Mouse (Mus musculus): ENCODE data around the gene Cox14. TPM values are rescaled to one million over a fixed set of nuclear protein-coding genes. Genes with fewer than 3 reads are reported as not detected.

Gene Cox14
- polyA plus RNA-seq (2016; fragmentation: Nextera tagmentation; extraction: Ambion mirVana) = 140 and 146 TPM in 2 replicates

DNA sequence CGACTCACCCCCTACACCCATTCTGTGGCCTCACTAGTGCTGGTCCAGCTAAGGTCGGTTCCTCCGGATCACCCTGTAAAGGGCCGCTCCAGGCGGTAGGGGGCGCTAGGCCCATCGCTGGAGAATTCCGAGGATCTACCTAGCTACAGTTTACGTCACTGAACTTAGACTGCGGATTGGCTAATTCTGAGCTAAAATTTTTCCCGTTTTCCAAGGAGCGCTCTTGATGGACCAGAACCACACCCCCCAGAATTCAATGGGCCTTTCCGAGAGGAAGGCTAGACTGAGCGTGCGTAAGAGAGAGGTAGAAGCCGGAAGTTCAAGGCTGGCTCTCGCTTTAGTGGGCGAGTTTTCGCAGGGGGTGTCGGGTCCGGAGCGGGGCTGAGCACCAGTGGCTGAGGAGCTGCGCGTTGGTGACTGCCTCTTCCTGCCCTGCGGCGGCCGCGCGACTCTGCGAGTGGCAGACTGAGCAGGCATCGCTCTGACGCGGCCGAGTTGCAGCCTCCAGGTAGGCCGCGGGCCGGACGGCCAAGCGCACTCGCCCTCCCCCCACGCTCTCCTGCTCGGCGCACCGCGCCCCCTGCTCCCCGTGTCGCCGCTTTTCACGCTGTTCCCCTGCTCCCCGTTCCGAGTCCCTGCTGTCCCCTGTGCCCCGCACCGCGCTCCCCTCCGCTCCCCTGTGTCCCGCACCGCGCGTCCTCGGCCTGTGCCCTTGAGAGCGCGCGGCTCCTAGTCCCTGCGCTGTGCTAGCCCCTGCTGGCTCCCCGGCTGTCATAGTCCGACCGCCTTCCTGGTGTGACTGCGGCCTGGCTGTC lies at the start of gene Cox14:
Cox14 (plus strand) TSS at position 278 of the 815 bp plus-strand sequence.
- H3K36me3 ChIP-seq (replicated peaks) = peaks cover 57% of the 10 kb centered on the region

DNA sequence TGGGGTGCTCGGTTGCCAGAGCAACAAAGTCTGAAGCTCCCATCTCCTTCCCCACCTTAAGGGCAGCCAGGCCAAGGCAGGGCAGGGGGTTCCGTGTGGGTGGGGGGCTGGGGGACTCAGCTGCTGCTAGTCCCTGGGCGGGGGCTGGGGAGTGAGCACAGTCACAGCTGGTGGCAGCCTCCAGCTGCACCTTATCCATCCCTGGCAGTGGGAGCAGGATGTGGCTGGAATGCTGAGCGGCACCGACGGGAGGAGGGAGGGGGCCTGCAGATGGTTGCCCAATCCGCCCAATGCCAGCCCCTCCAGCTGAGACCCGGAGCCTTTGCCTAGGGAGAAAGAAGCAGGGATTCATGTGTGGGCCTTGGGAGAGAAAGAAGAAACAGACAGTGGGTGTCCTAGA lies 48.3 kb upstream of the Cox14 start:
- H3K4me1 ChIP-seq = peaks cover 29% of the 10 kb centered on the region
- peak overlapping the region; percentile 44; the same call in 1 of the 2 replicates for H3K27ac ChIP-seq
- DNase-seq (ENCODE audit: extremely low spot score, low spot score) = no peak
- no peaks in the 10 kb centered on the region for H3K9me3 ChIP-seq
- no peaks in the 10 kb centered on the region for H3K36me3 ChIP-seq (replicated peaks)
- no peak overlapping the region for H3K4me3 ChIP-seq
- WGBS = 27% methylated on average over 8 of the region's 8 CpGs
- peaks cover 44% of the 10 kb centered on the region for H3K27me3 ChIP-seq (ENCODE audit: poor library complexity, severe bottlenecking)

More for the DNA sequence above, at the start of gene Cox14:
- no peaks in the 10 kb centered on the region for H3K27me3 ChIP-seq (ENCODE audit: poor library complexity, severe bottlenecking)
- H3K4me1 ChIP-seq = peaks cover 38% of the 10 kb centered on the region
- H3K27ac ChIP-seq = peak within 1 kb of the TSS; percentile 91
- under 1% methylated on average over 68 of the region's 68 CpGs for WGBS
- peak; percentile 92 for DNase-seq (ENCODE audit: extremely low spot score, low spot score)
- H3K4me3 ChIP-seq = peak within 1 kb of the TSS; percentile 99
- peaks cover 7% of the 10 kb centered on the region for H3K9me3 ChIP-seq

GRCm38 (mm10) chr15:99678063-99678800 lies 47.2 kb upstream of the Cox14 start:
- 17% methylated on average over 13 of the region's 13 CpGs for WGBS
- H3K4me1 ChIP-seq = peaks cover 29% of the 10 kb centered on the region
- peaks cover 33% of the 10 kb centered on the region for H3K27me3 ChIP-seq (ENCODE audit: poor library complexity, severe bottlenecking)
- no peak for DNase-seq (ENCODE audit: extremely low spot score, low spot score)
- 0 out of 2 replicates have a peak overlapping the region, but pooled peaks have one; percentile 8 for H3K4me3 ChIP-seq
- H3K27ac ChIP-seq = no peak overlapping the region
- H3K36me3 ChIP-seq (replicated peaks) = no peaks in the 10 kb centered on the region
- no peaks in the 10 kb centered on the region for H3K9me3 ChIP-seq

GRCm38 (mm10) chr15:99679008-99679407 lies 46.4 kb upstream of the Cox14 start:
- WGBS = 60% methylated on average over 7 of the region's 7 CpGs
- DNase-seq (ENCODE audit: extremely low spot score, low spot score) = no peak
- Histone ChIP-seq H3K4me1 (peaks cover 29% of the 10 kb centered on the region), H3K36me3 (replicated peaks) (no peaks in the 10 kb centered on the region), H3K27me3 (ENCODE audit: poor library complexity, severe bottlenecking) (peaks cover 25% of the 10 kb centered on the region), H3K27ac (no peak overlapping the region), H3K4me3 (no peak overlapping the region), H3K9me3 (no peaks in the 10 kb centered on the region)

GRCm38 (mm10) chr15:99682880-99683279 lies 42.5 kb upstream of the Cox14 start:
- no peak for DNase-seq (ENCODE audit: extremely low spot score, low spot score)
- no peak overlapping the region for H3K4me3 ChIP-seq
- no peak overlapping the region for H3K27ac ChIP-seq
- H3K36me3 ChIP-seq (replicated peaks) = no peaks in the 10 kb centered on the region
- H3K27me3 ChIP-seq (ENCODE audit: poor library complexity, severe bottlenecking) = peaks cover 10% of the 10 kb centered on the region; the same call in 1 of the 2 replicates
- no peaks in the 10 kb centered on the region for H3K9me3 ChIP-seq
- 95% methylated on average over 7 of the region's 7 CpGs for WGBS
- H3K4me1 ChIP-seq = peaks cover 18% of the 10 kb centered on the region

- Histone ChIP-seq H3K4me3 (no peak overlapping the region), H3K36me3 (replicated peaks) (no peaks in the 10 kb centered on the region), H3K27ac (no peak overlapping the region), H3K4me1 (peaks cover 6% of the 10 kb centered on the region), H3K9me3 (no peaks in the 10 kb centered on the region), H3K27me3 (ENCODE audit: poor library complexity, severe bottlenecking) (peaks cover 4% of the 10 kb centered on the region; the same call in 1 of the 2 replicates)
- DNase-seq (ENCODE audit: extremely low spot score, low spot score) = no peak
- WGBS = 95% methylated on average over 5 of the region's 5 CpGs
Observed at GRCm38 (mm10) chr15:99684156-99684555, 41.3 kb upstream of the Cox14 start.

GRCm38 (mm10) chr15:99688712-99689111 lies 36.7 kb upstream of the Cox14 start:
- 6% methylated on average over 4 of the region's 4 CpGs for WGBS
- Histone ChIP-seq H3K4me3 (no peak overlapping the region), H3K9me3 (no peaks in the 10 kb centered on the region), H3K4me1 (peaks cover 21% of the 10 kb centered on the region), H3K27ac (no peak overlapping the region), H3K36me3 (replicated peaks) (no peaks in the 10 kb centered on the region), H3K27me3 (ENCODE audit: poor library complexity, severe bottlenecking) (peaks cover 38% of the 10 kb centered on the region)
- peak; percentile 71 for DNase-seq (ENCODE audit: extremely low spot score, low spot score)

DNA sequence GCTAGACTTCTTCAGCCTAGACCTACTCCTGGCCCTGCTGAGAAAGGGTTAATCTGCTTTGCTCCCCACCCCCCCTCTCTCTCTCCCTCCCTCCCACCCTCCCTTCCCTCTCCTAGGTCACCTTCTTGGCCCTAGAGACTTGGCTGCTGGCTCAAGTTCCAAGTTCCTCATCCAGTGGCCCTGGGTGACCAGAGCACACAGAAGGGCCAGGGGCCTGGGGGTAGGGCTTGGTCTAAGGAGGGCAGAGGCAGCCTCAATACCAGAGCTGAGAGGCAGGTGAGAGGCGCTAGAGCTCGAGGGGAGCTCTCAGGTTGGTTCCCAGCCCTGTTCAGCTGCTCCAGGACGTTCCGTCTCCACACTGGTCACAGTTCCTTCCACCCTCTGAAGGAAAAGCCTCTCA lies 34.5 kb upstream of the Cox14 start:
- no peaks in the 10 kb centered on the region for H3K9me3 ChIP-seq
- no peak overlapping the region for H3K27ac ChIP-seq
- no peaks in the 10 kb centered on the region for H3K36me3 ChIP-seq (replicated peaks)
- DNase-seq (ENCODE audit: extremely low spot score, low spot score) = no peak
- WGBS = 13% methylated on average over 4 of the region's 4 CpGs
- peaks cover 30% of the 10 kb centered on the region for H3K4me1 ChIP-seq
- H3K27me3 ChIP-seq (ENCODE audit: poor library complexity, severe bottlenecking) = peaks cover 38% of the 10 kb centered on the region
- H3K4me3 ChIP-seq = no peak overlapping the region

- Histone ChIP-seq H3K36me3 (replicated peaks) (no peaks in the 10 kb centered on the region), H3K27me3 (ENCODE audit: poor library complexity, severe bottlenecking) (peaks cover 46% of the 10 kb centered on the region), H3K9me3 (no peaks in the 10 kb centered on the region), H3K4me3 (no peak overlapping the region), H3K4me1 (peaks cover 30% of the 10 kb centered on the region), H3K27ac (0 out of 2 replicates have a peak overlapping the region, but pooled peaks have one; percentile 6)
- no peak for DNase-seq (ENCODE audit: extremely low spot score, low spot score)
- 63% methylated on average over 9 of the region's 9 CpGs for WGBS
Observed at GRCm38 (mm10) chr15:99691976-99692375, 33.4 kb upstream of the Cox14 start.

GRCm38 (mm10) chr15:99697309-99697708 lies 28.1 kb upstream of the Cox14 start:
- H3K27ac ChIP-seq = no peak overlapping the region
- no peak for DNase-seq (ENCODE audit: extremely low spot score, low spot score)
- H3K4me1 ChIP-seq = peaks cover 37% of the 10 kb centered on the region
- no peaks in the 10 kb centered on the region for H3K36me3 ChIP-seq (replicated peaks)
- WGBS = 36% methylated on average over 2 of the region's 2 CpGs
- H3K27me3 ChIP-seq (ENCODE audit: poor library complexity, severe bottlenecking) = peaks cover 44% of the 10 kb centered on the region
- H3K9me3 ChIP-seq = no peaks in the 10 kb centered on the region
- H3K4me3 ChIP-seq = no peak overlapping the region

- H3K4me1 ChIP-seq = peaks cover 50% of the 10 kb centered on the region
- peak overlapping the region; percentile 7; the same call in 1 of the 2 replicates for H3K4me3 ChIP-seq
- H3K36me3 ChIP-seq (replicated peaks) = peaks cover 6% of the 10 kb centered on the region
- H3K27me3 ChIP-seq (ENCODE audit: poor library complexity, severe bottlenecking) = peaks cover 35% of the 10 kb centered on the region
- no peak overlapping the region for H3K27ac ChIP-seq
- DNase-seq (ENCODE audit: extremely low spot score, low spot score) = no peak
- H3K9me3 ChIP-seq = no peaks in the 10 kb centered on the region
- WGBS = 38% methylated on average over 20 of the region's 20 CpGs
Observed at GRCm38 (mm10) chr15:99698533-99699085, 26.8 kb upstream of the Cox14 start.

DNA sequence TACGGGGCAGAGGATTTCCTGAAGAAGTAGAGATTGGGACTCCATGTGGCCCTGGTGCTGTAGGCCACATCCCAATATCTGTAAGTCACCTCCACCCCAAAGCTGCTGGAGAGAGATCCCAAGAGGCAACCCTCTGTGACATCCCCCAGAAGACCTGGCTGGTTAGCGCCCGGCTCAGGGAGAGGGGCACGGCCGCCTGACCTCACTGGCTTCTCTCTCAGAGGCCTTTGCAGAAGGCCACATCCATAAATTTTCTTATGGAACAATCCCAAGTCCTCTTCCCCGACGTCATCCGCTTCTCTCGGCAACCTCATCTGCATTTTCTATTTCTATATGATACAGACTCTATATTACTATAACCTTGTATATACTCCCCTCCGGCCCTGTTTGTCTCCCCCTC lies 25.7 kb upstream of the Cox14 start:
- WGBS = 93% methylated on average over 10 of the region's 10 CpGs
- peaks cover 52% of the 10 kb centered on the region for H3K4me1 ChIP-seq
- no peaks in the 10 kb centered on the region for H3K9me3 ChIP-seq
- no peak overlapping the region for H3K4me3 ChIP-seq
- H3K27ac ChIP-seq = no peak overlapping the region
- H3K27me3 ChIP-seq (ENCODE audit: poor library complexity, severe bottlenecking) = peaks cover 35% of the 10 kb centered on the region
- DNase-seq (ENCODE audit: extremely low spot score, low spot score) = no peak
- peaks cover 17% of the 10 kb centered on the region for H3K36me3 ChIP-seq (replicated peaks)
